Mouse (Mus musculus) spleen, adult 2 months (tissue): ENCODE measurements around the gene Gm17387.

Experiments used
- CTCF ChIP-seq: fragments of 200-500 bp; IDR thresholded peaks from 2 replicates; pipeline ENCODE4 v1.5.1; 2011; ENCODE audit warnings: mild to moderate bottlenecking, inconsistent platforms; ENCODE audit not compliant: insufficient read depth, insufficient read length, insufficient replicate concordance; ENCODE audit errors: extremely low read depth
- POLR2A ChIP-seq: fragments of 200-500 bp; IDR thresholded peaks from 2 replicates; pipeline ENCODE4 v1.6.1; 2011; ENCODE audit warnings: low read depth, low read length, inconsistent platforms

DNA sequence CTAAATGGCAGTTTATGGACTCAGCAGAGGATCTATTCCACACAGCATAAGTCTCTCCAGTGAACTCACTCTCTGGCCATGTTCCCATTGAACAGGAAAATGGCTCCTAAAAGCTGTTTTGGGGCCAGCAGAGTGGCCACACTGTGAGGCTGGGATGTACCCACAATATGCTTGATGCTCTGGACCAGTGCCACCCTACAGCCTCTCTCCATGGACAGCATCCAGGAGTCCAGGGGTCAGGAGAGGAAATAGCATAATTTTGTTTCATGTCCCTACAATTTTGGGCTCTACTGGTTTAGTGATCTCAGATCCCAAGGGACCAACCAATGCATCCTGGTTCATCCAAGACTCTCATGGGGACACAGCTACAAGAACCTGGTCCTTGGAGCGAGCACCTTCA, 28.6 kb downstream of the Gm17387 start:
- TF ChIP-seq POLR2A (no peak), CTCF (no peak)
